Mouse (Mus musculus): Measurements from ENCODE around the gene Scnn1g. TPM values are rescaled to one million over a fixed set of nuclear protein-coding genes. Genes with fewer than 3 reads are reported as not detected.
A peak's percentile ranks its signal among the peaks of the same experiment; 100 is the strongest.

The Scnn1g gene
- polyA plus RNA-seq, 1 experiment from 2014 or later, result 0.07 TPM

DNA sequence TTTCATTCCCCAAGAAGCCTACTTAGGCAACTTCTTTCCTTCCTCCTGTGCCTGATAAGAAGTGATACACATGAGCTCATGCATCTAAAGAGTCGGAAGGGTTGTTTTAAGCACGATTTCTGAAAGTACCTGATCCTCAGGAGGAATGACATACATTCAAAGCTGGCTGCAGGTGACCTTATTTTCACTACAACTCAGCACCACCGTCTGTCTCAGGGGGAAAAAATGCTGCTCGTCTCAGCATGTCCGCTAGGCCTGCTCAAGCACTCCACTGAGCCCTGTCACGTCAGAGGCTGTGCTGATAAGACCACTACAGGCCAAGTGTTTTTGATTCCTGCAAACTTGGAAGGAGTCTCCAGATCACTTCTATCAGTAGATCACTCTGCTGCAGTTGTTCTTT, 32.3 kb upstream of the Scnn1g start:
- WGBS, result 58% methylated on average over 6 of the region's 6 CpGs
- Histone ChIP-seq H3K4me3 (ENCODE audit: low read depth, low read length) (no peak overlapping the region), H3K4me2 (ENCODE audit: low read depth, low read length) (no peak overlapping the region), H3K9ac (replicated peaks; ENCODE audit: low read length) (no peak overlapping the region), H3K36me3 (replicated peaks; ENCODE audit: control insufficient read depth, insufficient read depth, low read depth, low read length) (no peaks in the 10 kb centered on the region), H3K4me1 (ENCODE audit: control insufficient read depth, insufficient read depth, low read length) (no peaks in the 10 kb centered on the region), H3K27me3 (ENCODE audit: control insufficient read depth, insufficient read depth, low read length) (no peaks in the 10 kb centered on the region), H3K9me3 (replicated peaks; ENCODE audit: control insufficient read depth, low read length) (no peaks in the 10 kb centered on the region), H3K27ac (replicated peaks; ENCODE audit: low read depth, low read length) (no peak overlapping the region)
- DNase-seq (ENCODE audit: low spot score) (no peak), ATAC-seq (replicated peaks; ENCODE audit: insufficient number of reproducible peaks, low FRiP score, low TSS enrichment, low read depth) (no peak)

GRCm38 (mm10) chr7:121705051-121705450, 29.2 kb upstream of the Scnn1g start:
- Histone ChIP-seq H3K27ac (replicated peaks; ENCODE audit: low read depth, low read length) (no peak overlapping the region), H3K4me2 (ENCODE audit: low read depth, low read length) (no peak overlapping the region), H3K36me3 (replicated peaks; ENCODE audit: control insufficient read depth, insufficient read depth, low read depth, low read length) (no peaks in the 10 kb centered on the region), H3K9me3 (replicated peaks; ENCODE audit: control insufficient read depth, low read length) (no peaks in the 10 kb centered on the region), H3K9ac (replicated peaks; ENCODE audit: low read length) (no peak overlapping the region), H3K27me3 (ENCODE audit: control insufficient read depth, insufficient read depth, low read length) (no peaks in the 10 kb centered on the region), H3K4me1 (ENCODE audit: control insufficient read depth, insufficient read depth, low read length) (no peaks in the 10 kb centered on the region), H3K4me3 (ENCODE audit: low read depth, low read length) (no peak overlapping the region)
- WGBS, result 93% methylated on average over 2 of the region's 2 CpGs
- DNase-seq (ENCODE audit: low spot score) (peak; percentile 23), ATAC-seq (replicated peaks; ENCODE audit: insufficient number of reproducible peaks, low FRiP score, low TSS enrichment, low read depth) (no peak)

DNA sequence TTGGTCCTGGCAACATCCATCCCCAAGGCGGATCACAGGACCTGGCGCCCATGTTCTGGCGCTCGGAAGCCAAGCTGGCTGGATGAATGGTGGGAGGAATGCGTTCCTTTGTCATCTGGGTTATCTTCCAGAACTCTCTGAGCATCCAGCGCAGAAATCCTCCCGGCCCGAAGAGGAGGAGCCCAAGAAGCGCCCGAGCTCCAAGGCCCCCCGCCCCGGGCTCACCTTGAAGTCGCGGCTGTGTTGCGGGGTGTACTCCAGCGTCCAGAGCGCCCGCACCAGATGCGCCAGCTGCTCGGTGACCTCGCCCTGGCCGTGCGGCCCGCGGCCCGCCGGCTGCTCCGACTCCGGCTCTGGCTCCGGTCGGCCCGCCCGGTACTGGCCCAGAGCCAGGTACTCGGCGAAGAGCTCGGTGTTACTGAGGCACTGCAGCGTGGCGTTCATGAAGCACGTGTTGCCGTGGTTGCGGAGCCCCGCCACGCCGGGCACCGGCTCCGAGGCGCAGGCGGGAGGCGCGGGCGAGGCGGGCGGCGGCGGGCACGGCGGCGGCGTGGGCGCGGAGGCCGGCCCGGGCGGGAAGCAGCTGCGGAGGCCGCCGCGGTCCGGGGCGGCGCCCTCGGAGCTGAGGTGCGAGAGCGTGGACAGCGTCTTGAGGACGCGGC, 27.7 kb upstream of the Scnn1g start:
- H3K4me3 ChIP-seq (ENCODE audit: low read depth, low read length), result peak overlapping the region; percentile 80
- no peaks in the 10 kb centered on the region for H3K27me3 ChIP-seq (ENCODE audit: control insufficient read depth, insufficient read depth, low read length)
- H3K9ac ChIP-seq (replicated peaks; ENCODE audit: low read length), result peak overlapping the region; percentile 82
- ATAC-seq (replicated peaks; ENCODE audit: insufficient number of reproducible peaks, low FRiP score, low TSS enrichment, low read depth), result peak; percentile 10; the same call in 1 of the 2 replicates
- WGBS, result 1% methylated on average over 61 of the region's 77 CpGs
- H3K36me3 ChIP-seq (replicated peaks; ENCODE audit: control insufficient read depth, insufficient read depth, low read depth, low read length), result no peaks in the 10 kb centered on the region
- H3K9me3 ChIP-seq (replicated peaks; ENCODE audit: control insufficient read depth, low read length), result no peaks in the 10 kb centered on the region
- peak overlapping the region; percentile 98 for H3K4me2 ChIP-seq (ENCODE audit: low read depth, low read length)
- peak overlapping the region; percentile 72; the same call in 1 of the 2 replicates for H3K27ac ChIP-seq (replicated peaks; ENCODE audit: low read depth, low read length)
- peak; percentile 58 for DNase-seq (ENCODE audit: low spot score)
- no peaks in the 10 kb centered on the region for H3K4me1 ChIP-seq (ENCODE audit: control insufficient read depth, insufficient read depth, low read length)

DNA sequence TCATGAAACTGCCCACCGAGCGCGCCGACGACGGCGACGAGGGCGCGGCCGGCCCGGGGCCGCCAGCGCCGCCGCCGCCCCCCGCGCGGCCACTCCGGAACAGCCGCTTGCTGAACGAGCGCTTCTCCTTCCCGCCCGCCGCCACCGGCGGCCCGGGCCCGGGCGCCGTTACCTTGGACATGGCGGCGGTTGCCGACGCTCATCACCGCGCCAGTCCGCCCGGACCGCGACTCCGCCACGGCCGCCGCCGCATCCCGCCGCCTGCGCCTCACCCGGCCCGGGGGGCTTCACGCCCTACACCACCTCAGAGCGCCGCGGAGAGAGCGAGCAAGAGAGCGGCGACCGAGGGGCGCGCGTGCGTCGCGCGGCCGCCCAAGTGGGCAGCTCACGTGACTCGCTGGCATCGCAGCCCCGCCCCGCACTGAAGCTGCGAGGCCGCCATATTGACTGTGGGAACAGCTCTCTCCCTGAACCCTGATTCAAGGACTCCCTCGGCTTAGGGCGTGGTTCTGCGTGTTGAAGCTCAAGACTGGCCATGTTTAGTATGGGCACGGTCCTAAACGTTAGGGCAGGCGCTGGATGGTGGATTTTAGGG, 27.1 kb upstream of the Scnn1g start, which contains the start of gene Usp31:
Usp31 (minus strand) TSS at position 181 of the 595 bp plus-strand sequence.
- Histone ChIP-seq H3K27ac (replicated peaks; ENCODE audit: low read depth, low read length) (peak within 1 kb of the TSS; percentile 72), H3K36me3 (replicated peaks; ENCODE audit: control insufficient read depth, insufficient read depth, low read depth, low read length) (no peaks in the 10 kb centered on the region), H3K4me1 (ENCODE audit: control insufficient read depth, insufficient read depth, low read length) (no peaks in the 10 kb centered on the region), H3K4me3 (ENCODE audit: low read depth, low read length) (peak within 1 kb of the TSS; percentile 80), H3K9ac (replicated peaks; ENCODE audit: low read length) (peak within 1 kb of the TSS; percentile 82), H3K9me3 (replicated peaks; ENCODE audit: control insufficient read depth, low read length) (no peaks in the 10 kb centered on the region), H3K4me2 (ENCODE audit: low read depth, low read length) (peak within 1 kb of the TSS; percentile 98), H3K27me3 (ENCODE audit: control insufficient read depth, insufficient read depth, low read length) (no peaks in the 10 kb centered on the region)
- WGBS, result 0% methylated on average over 61 of the region's 82 CpGs
- peak; percentile 99 for DNase-seq (ENCODE audit: low spot score)
- peak; percentile 99 for ATAC-seq (replicated peaks; ENCODE audit: insufficient number of reproducible peaks, low FRiP score, low TSS enrichment, low read depth)

DNA sequence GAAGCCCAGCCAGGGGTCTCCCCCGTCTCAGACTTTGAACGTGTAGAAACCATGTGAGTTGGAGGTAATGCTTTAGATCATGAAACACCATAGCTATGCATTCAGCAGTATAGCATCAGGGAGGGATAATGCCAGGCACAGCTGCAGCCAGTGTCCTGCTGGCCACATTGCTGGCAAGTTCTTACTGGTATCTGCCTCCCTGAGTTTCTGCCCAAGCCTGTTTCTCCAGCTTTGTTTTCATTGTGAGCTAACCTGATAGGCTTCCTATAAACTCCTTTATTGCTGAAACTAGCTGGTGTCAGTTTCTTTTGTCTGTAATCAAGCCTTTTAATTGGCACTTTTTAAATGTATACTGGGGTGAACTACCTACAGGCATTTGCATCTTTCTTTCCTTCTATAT, 23.1 kb upstream of the Scnn1g start:
- no peaks in the 10 kb centered on the region for H3K9me3 ChIP-seq (replicated peaks; ENCODE audit: control insufficient read depth, low read length)
- DNase-seq (ENCODE audit: low spot score) (peak; percentile 40), ATAC-seq (replicated peaks; ENCODE audit: insufficient number of reproducible peaks, low FRiP score, low TSS enrichment, low read depth) (no peak)
- WGBS, result 67% methylated on average over 2 of the region's 2 CpGs
- H3K36me3 ChIP-seq (replicated peaks; ENCODE audit: control insufficient read depth, insufficient read depth, low read depth, low read length), result no peaks in the 10 kb centered on the region
- no peak overlapping the region for H3K27ac ChIP-seq (replicated peaks; ENCODE audit: low read depth, low read length)
- H3K4me3 ChIP-seq (ENCODE audit: low read depth, low read length), result no peak overlapping the region
- no peaks in the 10 kb centered on the region for H3K4me1 ChIP-seq (ENCODE audit: control insufficient read depth, insufficient read depth, low read length)
- no peak overlapping the region for H3K9ac ChIP-seq (replicated peaks; ENCODE audit: low read length)
- no peaks in the 10 kb centered on the region for H3K27me3 ChIP-seq (ENCODE audit: control insufficient read depth, insufficient read depth, low read length)
- H3K4me2 ChIP-seq (ENCODE audit: low read depth, low read length), result no peak overlapping the region

GRCm38 (mm10) chr7:121717031-121717430, 17.2 kb upstream of the Scnn1g start:
- no peak overlapping the region for H3K4me3 ChIP-seq (ENCODE audit: low read depth, low read length)
- DNase-seq (ENCODE audit: low spot score) (no peak), ATAC-seq (replicated peaks; ENCODE audit: insufficient number of reproducible peaks, low FRiP score, low TSS enrichment, low read depth) (no peak)
- no peaks in the 10 kb centered on the region for H3K27me3 ChIP-seq (ENCODE audit: control insufficient read depth, insufficient read depth, low read length)
- H3K36me3 ChIP-seq (replicated peaks; ENCODE audit: control insufficient read depth, insufficient read depth, low read depth, low read length), result no peaks in the 10 kb centered on the region
- no peak overlapping the region for H3K4me2 ChIP-seq (ENCODE audit: low read depth, low read length)
- no peak overlapping the region for H3K27ac ChIP-seq (replicated peaks; ENCODE audit: low read depth, low read length)
- no peaks in the 10 kb centered on the region for H3K9me3 ChIP-seq (replicated peaks; ENCODE audit: control insufficient read depth, low read length)
- WGBS, result 77% methylated on average over 7 of the region's 7 CpGs
- H3K9ac ChIP-seq (replicated peaks; ENCODE audit: low read length), result no peak overlapping the region
- H3K4me1 ChIP-seq (ENCODE audit: control insufficient read depth, insufficient read depth, low read length), result no peaks in the 10 kb centered on the region

DNA sequence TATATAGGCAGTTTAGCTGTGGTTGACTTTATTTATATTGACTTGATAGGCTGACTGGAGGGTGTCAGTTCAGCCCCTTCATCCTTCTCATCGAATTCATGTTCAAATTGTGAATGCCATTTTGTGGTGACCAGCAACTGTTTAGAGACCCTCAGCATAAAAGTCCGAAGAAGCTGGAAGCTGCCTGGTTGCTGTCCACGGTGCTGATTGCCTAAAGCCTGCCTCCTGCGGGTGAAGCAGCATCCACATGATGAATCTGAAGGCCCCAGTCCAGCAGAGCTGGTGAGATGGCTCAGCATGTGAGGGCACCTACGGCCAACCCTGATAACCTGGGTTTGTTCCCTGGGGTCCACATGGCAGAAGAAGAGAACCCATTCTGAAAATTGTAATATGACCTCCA, 4.1 kb upstream of the Scnn1g start:
- DNase-seq (ENCODE audit: low spot score) (peak; percentile 84), ATAC-seq (replicated peaks; ENCODE audit: insufficient number of reproducible peaks, low FRiP score, low TSS enrichment, low read depth) (no peak)
- no peaks in the 10 kb centered on the region for H3K9me3 ChIP-seq (replicated peaks; ENCODE audit: control insufficient read depth, low read length)
- no peak overlapping the region for H3K4me2 ChIP-seq (ENCODE audit: low read depth, low read length)
- no peaks in the 10 kb centered on the region for H3K36me3 ChIP-seq (replicated peaks; ENCODE audit: control insufficient read depth, insufficient read depth, low read depth, low read length)
- H3K4me1 ChIP-seq (ENCODE audit: control insufficient read depth, insufficient read depth, low read length), result no peaks in the 10 kb centered on the region
- WGBS, result 19% methylated on average over 5 of the region's 5 CpGs
- no peak overlapping the region for H3K9ac ChIP-seq (replicated peaks; ENCODE audit: low read length)
- no peak overlapping the region for H3K27ac ChIP-seq (replicated peaks; ENCODE audit: low read depth, low read length)
- peaks cover 6% of the 10 kb centered on the region for H3K27me3 ChIP-seq (ENCODE audit: control insufficient read depth, insufficient read depth, low read length)
- H3K4me3 ChIP-seq (ENCODE audit: low read depth, low read length), result no peak overlapping the region

Data from embryonic facial prominence, embryonic 11.5 days (tissue).